Mouse (Mus musculus): ENCODE measurements around the gene Gspt1.

- TF ChIP-seq EP300 (IDR thresholded peaks at IDR 0.05; ENCODE audit: low read depth in 1 of 2, low read length in 2 of 2) (no peak), GATA1 (IDR thresholded peaks at IDR 0.05; ENCODE audit: low read depth, low read length) (no peak), POLR2A (IDR thresholded peaks at IDR 0.05; ENCODE audit: control insufficient read depth in 1 of 2, insufficient read depth in 1 of 2, low read depth in 1 of 2, low read length in 2 of 2, poor library complexity in 1 of 2) (no peak), SMC3 (IDR thresholded peaks at IDR 0.05; ENCODE audit: low read depth, low read length) (no peak), ZMIZ1 (IDR thresholded peaks at IDR 0.05; ENCODE audit: low read depth, low read length) (no peak), CTCF (IDR thresholded peaks at IDR 0.05 in 2 of 3, conservative IDR thresholded peaks at IDR 0.05 in 1 of 3; ENCODE audit: control insufficient read depth in 1 of 3, insufficient read depth in 1 of 3, low read depth in 2 of 3, low read length in 3 of 3, poor library complexity in 1 of 3, severe bottlenecking in 1 of 3) (no peak), USF1 (IDR thresholded peaks at IDR 0.05; ENCODE audit: low read depth, low read length) (no peak), CHD2 (IDR thresholded peaks at IDR 0.05; ENCODE audit: low read length) (no peak), JUND (IDR thresholded peaks at IDR 0.05; ENCODE audit: low read depth, low read length) (no peak), MAZ (IDR thresholded peaks at IDR 0.05; ENCODE audit: low read depth, low read length) (no peak), POLR2AphosphoS2 (IDR thresholded peaks at IDR 0.05; ENCODE audit: low read length) (no peak)
Measured at GRCm38 (mm10) chr16:11247791-11248190, 6.3 kb downstream of the Gspt1 start.

All from MEL (cell line).